Mouse (Mus musculus): Measurements from ENCODE around the gene Upf2. TPM values are rescaled to one million over a fixed set of nuclear protein-coding genes. Genes with fewer than 3 reads are reported as not detected.
"Not testable (repeated sequence)": the region's sequence is repeated elsewhere in the genome, so short reads cannot be mapped to it uniquely, and the experiment has no call there.

Gene Upf2
- polyA plus RNA-seq, 1 experiment = 5.6 TPM

DNA sequence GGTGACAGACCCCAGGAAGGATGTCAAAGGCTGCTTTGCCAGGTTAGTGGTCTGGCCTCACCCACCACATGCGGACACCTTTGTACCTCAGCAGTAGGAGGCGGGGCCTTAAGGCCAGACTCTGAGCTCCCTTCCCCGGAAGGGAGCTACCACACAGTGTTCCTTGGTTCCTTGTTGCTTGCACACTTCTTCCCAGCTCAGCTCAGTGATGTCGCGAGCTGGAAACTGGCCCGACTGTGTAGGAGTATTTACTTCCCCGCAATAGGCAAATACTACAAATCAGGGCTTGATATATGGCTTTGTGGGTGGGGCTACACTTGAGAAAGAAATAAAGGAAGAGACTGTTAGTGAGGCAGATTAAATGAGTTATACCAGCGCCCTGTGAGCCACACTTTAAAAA, 129.8 kb downstream of the Upf2 start:
- Histone ChIP-seq H3K4me3 (ENCODE audit: control insufficient read depth, insufficient read depth, low read length) (no peak overlapping the region), H3K4me1 (replicated peaks; ENCODE audit: control insufficient read depth, insufficient read depth, low read length) (no peaks in the 10 kb centered on the region), H3K27me3 (ENCODE audit: control insufficient read depth, insufficient read depth, low read length) (no peaks in the 10 kb centered on the region), H3K27ac (ENCODE audit: control insufficient read depth, insufficient read depth, low read length) (no peak overlapping the region), H3K36me3 (ENCODE audit: control insufficient read depth, insufficient read depth, low read length) (no peaks in the 10 kb centered on the region)
- TF ChIP-seq CTCF (IDR thresholded peaks at IDR 0.05; ENCODE audit: borderline replicate concordance, control insufficient read depth, extremely low read depth, insufficient read depth, low read length, poor library complexity) = no peak
- TF ChIP-seq POLR2A (IDR thresholded peaks at IDR 0.05; ENCODE audit: control insufficient read depth, extremely low read depth, insufficient read depth, low read length, poor library complexity) = no peak
- 24% methylated on average over 8 of the region's 8 CpGs for WGBS
- DNase-seq = no peak

DNA sequence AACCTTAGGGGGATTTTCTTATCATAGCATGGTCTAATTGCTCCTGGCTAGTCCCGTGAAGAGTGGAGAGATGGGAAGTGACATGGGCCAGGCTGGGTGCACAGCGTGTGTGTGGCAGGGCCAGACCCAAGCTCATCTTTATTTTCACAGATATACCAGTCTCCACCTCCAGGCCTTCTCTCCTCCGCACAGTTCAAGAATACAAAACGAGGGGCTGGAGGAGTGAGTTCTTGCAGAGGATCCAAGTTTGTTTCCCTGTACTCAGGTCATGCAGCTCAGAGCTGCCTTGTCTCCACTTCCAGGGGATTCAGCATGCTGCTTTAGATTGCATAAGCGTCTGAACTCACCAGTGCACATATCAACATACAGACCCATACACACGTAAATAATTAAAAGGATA, 131.3 kb downstream of the Upf2 start:
- Histone ChIP-seq H3K27ac (ENCODE audit: control insufficient read depth, insufficient read depth, low read length) (no peak overlapping the region), H3K36me3 (ENCODE audit: control insufficient read depth, insufficient read depth, low read length) (no peaks in the 10 kb centered on the region), H3K4me3 (ENCODE audit: control insufficient read depth, insufficient read depth, low read length) (no peak overlapping the region), H3K27me3 (ENCODE audit: control insufficient read depth, insufficient read depth, low read length) (no peaks in the 10 kb centered on the region), H3K4me1 (replicated peaks; ENCODE audit: control insufficient read depth, insufficient read depth, low read length) (no peaks in the 10 kb centered on the region)
- WGBS = 90% methylated on average over 6 of the region's 6 CpGs
- no peak for DNase-seq
- TF ChIP-seq CTCF (IDR thresholded peaks at IDR 0.05; ENCODE audit: borderline replicate concordance, control insufficient read depth, extremely low read depth, insufficient read depth, low read length, poor library complexity) (no peak), POLR2A (IDR thresholded peaks at IDR 0.05; ENCODE audit: control insufficient read depth, extremely low read depth, insufficient read depth, low read length, poor library complexity) (no peak)

DNA sequence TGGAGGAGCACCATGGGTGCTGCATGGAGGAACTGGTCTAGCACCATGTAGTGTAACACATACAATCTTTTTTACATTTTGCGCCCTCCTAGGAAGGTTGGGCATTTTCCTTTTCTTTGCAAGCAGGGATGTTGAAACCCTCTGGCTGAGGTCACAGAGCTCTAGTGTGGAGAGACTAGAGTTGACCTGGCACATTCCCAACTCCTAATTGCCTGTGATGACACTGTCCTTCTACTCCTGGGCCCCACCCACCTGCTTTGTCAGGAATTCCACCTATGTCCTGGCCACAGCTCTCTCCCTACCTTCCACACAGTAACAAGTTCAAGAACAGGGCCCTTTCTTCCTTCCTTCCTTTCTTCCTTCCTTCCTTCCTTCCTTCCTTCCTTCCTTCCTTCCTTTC, 132.4 kb downstream of the Upf2 start:
- no peaks in the 10 kb centered on the region for H3K36me3 ChIP-seq (ENCODE audit: control insufficient read depth, insufficient read depth, low read length)
- TF ChIP-seq CTCF (IDR thresholded peaks at IDR 0.05; ENCODE audit: borderline replicate concordance, control insufficient read depth, extremely low read depth, insufficient read depth, low read length, poor library complexity) = no peak
- TF ChIP-seq POLR2A (IDR thresholded peaks at IDR 0.05; ENCODE audit: control insufficient read depth, extremely low read depth, insufficient read depth, low read length, poor library complexity) = no peak
- no peak overlapping the region for H3K27ac ChIP-seq (ENCODE audit: control insufficient read depth, insufficient read depth, low read length)
- 95% methylated on average over 1 of the region's 1 CpGs for WGBS
- no peak for DNase-seq
- no peak overlapping the region for H3K4me3 ChIP-seq (ENCODE audit: control insufficient read depth, insufficient read depth, low read length)
- no peaks in the 10 kb centered on the region for H3K4me1 ChIP-seq (replicated peaks; ENCODE audit: control insufficient read depth, insufficient read depth, low read length)
- no peaks in the 10 kb centered on the region for H3K27me3 ChIP-seq (ENCODE audit: control insufficient read depth, insufficient read depth, low read length)

DNA sequence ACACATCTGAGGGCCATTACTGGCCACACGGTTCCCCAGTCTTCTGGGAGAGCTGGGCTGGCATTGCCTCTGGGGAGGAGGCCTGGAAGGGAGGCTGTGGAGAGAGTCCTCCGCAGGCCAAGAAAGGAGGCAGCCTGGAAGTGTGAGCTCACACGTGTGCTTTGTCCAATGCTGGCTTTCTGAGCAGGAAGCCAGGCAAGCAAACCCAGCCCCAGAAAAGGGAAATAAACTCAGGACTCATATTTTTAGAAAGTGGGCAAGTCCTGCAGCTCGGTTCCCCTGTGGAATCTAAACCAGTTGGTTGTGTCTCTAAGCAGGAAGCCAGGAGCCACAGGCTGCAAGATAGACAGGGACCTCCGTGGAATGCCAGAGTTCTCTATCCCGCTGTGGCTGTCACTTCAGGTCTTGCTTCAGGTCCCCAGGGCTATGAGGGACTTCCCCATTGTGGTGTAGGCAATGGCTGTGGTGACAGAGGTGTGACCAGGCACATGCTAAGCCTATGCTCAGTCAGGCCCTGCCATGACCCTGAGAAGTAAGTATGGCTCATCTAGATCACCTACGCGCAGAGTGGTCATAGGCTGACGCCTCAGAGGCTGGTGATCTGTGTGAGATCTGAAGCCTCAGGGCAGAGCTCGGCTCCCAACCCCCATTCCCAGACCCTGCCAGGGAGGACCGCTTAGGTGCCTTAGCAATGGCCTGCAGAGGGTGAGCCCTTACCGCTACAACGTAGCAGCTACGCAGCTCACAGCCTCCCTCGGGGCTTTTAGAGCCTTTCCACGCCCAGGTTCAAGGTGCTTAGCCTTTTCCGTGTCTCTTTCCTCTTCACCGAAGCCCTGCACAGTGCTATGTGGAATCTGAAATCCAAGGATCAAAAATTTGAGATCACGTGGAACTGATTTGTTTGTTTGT, 134.6 kb downstream of the Upf2 start:
- Histone ChIP-seq H3K27me3 (ENCODE audit: control insufficient read depth, insufficient read depth, low read length) (no peaks in the 10 kb centered on the region), H3K36me3 (ENCODE audit: control insufficient read depth, insufficient read depth, low read length) (no peaks in the 10 kb centered on the region), H3K27ac (ENCODE audit: control insufficient read depth, insufficient read depth, low read length) (no peak overlapping the region), H3K4me1 (replicated peaks; ENCODE audit: control insufficient read depth, insufficient read depth, low read length) (no peaks in the 10 kb centered on the region), H3K4me3 (ENCODE audit: control insufficient read depth, insufficient read depth, low read length) (no peak overlapping the region)
- WGBS = 63% methylated on average over 19 of the region's 19 CpGs
- TF ChIP-seq POLR2A (IDR thresholded peaks at IDR 0.05; ENCODE audit: control insufficient read depth, extremely low read depth, insufficient read depth, low read length, poor library complexity) (no peak), CTCF (IDR thresholded peaks at IDR 0.05; ENCODE audit: borderline replicate concordance, control insufficient read depth, extremely low read depth, insufficient read depth, low read length, poor library complexity) (no peak)
- no peak for DNase-seq

DNA sequence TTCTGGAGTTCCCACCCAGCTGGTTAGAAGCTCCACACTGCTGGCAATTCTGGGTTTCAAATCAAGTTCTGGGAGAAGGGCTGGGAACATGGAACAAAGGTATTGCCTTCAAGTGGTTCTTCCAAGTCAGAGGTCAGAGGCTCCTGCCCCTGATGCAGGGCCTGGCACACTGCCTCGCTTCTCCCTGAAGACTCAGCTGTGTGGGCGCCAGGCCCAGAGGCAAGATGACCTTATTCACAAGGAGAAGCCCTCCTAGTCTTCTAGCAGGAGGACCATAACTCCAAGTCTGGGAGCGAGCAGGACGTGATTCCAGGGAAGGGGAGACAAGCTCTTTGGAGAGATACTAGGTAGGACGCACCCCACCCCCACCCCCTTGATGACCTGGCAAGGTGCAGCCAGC, 135.9 kb downstream of the Upf2 start:
- H3K4me3 ChIP-seq (ENCODE audit: control insufficient read depth, insufficient read depth, low read length) = no peak overlapping the region
- DNase-seq = no peak
- WGBS = 94% methylated on average over 5 of the region's 5 CpGs
- no peak for TF ChIP-seq POLR2A (IDR thresholded peaks at IDR 0.05; ENCODE audit: control insufficient read depth, extremely low read depth, insufficient read depth, low read length, poor library complexity)
- no peaks in the 10 kb centered on the region for H3K4me1 ChIP-seq (replicated peaks; ENCODE audit: control insufficient read depth, insufficient read depth, low read length)
- no peaks in the 10 kb centered on the region for H3K36me3 ChIP-seq (ENCODE audit: control insufficient read depth, insufficient read depth, low read length)
- H3K27ac ChIP-seq (ENCODE audit: control insufficient read depth, insufficient read depth, low read length) = no peak overlapping the region
- no peaks in the 10 kb centered on the region for H3K27me3 ChIP-seq (ENCODE audit: control insufficient read depth, insufficient read depth, low read length)

DNA sequence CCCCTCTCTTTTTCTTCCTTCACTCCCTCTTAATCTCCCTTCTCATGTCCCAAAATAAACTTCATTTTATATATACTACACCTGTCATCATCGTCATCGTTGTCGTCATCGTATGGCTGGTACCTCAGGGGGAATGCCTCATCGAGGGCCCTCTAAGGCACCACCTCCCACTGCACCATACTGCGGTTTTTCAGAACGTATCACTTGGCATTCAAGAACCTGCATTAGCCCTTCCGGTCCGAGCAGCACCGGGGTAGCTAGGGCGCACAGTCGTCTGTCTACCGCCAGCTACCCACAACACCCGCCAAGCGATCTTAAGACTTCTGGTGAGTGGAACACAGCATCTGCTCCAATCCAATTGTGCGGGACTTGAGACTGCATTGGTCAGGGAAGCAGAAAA, 138.7 kb downstream of the Upf2 start:
- not testable (repeated sequence) for H3K27ac ChIP-seq (ENCODE audit: control insufficient read depth, insufficient read depth, low read length); H3K27me3 ChIP-seq (ENCODE audit: control insufficient read depth, insufficient read depth, low read length); H3K4me1 ChIP-seq (replicated peaks; ENCODE audit: control insufficient read depth, insufficient read depth, low read length); H3K36me3 ChIP-seq (ENCODE audit: control insufficient read depth, insufficient read depth, low read length); H3K4me3 ChIP-seq (ENCODE audit: control insufficient read depth, insufficient read depth, low read length); DNase-seq
- 96% methylated on average over 16 of the region's 16 CpGs for WGBS
